Mouse (Mus musculus): ENCODE data around the gene Hspa2. TPM values are rescaled to one million over a fixed set of nuclear protein-coding genes. Genes with fewer than 3 reads are reported as not detected.
A peak's percentile ranks its signal among the peaks of the same experiment; 100 is the strongest.

The Hspa2 gene
- polyA plus RNA-seq, 1 experiment from 2014 or later: 26.2 TPM

DNA sequence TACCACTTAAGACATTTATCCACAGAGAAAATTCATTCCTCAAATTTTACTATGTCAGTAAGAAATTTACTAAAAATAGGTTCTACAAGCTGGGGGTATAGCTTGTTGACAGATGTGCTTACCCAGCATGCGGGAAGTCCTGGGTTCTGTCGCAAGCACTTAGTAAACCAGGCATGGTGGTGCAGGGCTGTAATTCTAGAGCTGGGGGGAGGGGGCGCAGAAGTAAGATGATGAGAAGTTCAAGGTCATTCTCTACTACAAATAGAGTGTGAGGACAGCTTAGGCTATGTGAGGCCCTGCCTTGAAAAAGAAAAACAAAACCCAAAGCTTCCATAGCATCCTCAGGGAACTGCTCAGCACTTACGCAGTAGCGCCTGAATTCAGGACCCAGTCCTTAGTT, 25.4 kb upstream of the Hspa2 start:
- POLR2A ChIA-PET: no interaction called here
- TF ChIP-seq CTCF (IDR thresholded peaks at IDR 0.05): no peak
- H3K27me3 ChIP-seq: no peaks in the 10 kb centered on the region
- in situ Hi-C loops (cut with MboI; ENCODE audit: low pct_unique_long_range_greater_than_20kb): no loop called here
- ATAC-seq (no peak), DNase-seq (ENCODE audit: low read depth, low spot score) (no peak)
- CTCF ChIA-PET: interaction anchor here (0.9 to 1.4 kb wide), 2 partner anchors 16 to 38 kb away, joined by 3 read pairs; no protein-coding TSS in a partner anchor

DNA sequence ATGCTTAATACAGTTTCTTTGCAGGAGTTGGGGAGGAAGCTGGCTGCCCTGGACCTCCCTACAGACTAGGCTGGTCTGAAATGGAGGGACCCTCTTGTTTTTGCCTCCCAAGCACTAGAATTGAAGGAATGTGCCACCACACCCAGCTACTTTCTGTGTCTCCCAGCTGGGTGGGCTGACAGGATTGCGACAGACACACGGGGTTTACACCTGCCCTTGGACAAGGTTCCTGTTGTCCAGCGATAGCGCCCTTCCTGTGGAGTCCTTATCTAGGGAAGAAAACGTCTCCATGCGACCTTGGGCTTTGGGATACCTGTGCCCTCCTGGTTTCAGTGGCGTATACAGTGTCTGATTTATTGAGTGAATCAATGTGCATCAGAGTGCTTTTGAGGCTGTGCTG, 23.8 kb upstream of the Hspa2 start:
- no peak for ATAC-seq
- no peak for DNase-seq (ENCODE audit: low read depth, low spot score)
- CTCF ChIA-PET: interaction anchor here (1.4 kb wide), 1 partner anchor 10 kb away, joined by 3 read pairs; no protein-coding TSS in a partner anchor
- POLR2A ChIA-PET: interaction anchor here (0.6 kb wide), 1 partner anchor 27 kb away, joined by 3 read pairs; no protein-coding TSS in a partner anchor
- no peak for TF ChIP-seq CTCF (IDR thresholded peaks at IDR 0.05)
- no peaks in the 10 kb centered on the region for H3K27me3 ChIP-seq
- in situ Hi-C loops (cut with MboI; ENCODE audit: low pct_unique_long_range_greater_than_20kb): no loop called here

DNA sequence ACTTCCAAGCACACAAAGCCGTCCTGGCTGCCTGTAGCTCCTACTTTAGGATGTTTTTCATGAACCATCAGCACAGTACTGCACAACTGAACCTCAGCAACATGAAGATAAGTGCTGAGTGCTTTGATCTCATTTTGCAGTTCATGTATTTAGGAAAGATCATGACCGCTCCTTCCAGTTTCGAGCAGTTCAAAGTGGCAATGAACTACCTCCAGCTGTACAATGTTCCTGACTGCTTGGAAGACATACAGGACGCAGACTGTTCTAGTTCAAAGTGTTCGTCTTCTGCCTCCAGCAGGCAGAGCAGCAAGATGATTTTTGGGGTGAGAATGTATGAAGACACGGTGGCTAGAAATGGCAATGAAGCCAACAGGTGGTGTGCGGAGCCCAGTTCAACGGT, 18.6 kb upstream of the Hspa2 start:
- ATAC-seq (no peak), DNase-seq (ENCODE audit: low read depth, low spot score) (no peak)
- TF ChIP-seq CTCF (IDR thresholded peaks at IDR 0.05): no peak
- H3K27me3 ChIP-seq: no peaks in the 10 kb centered on the region
- in situ Hi-C loops (cut with MboI; ENCODE audit: low pct_unique_long_range_greater_than_20kb): no loop called here
- CTCF ChIA-PET: no interaction called here
- POLR2A ChIA-PET: no interaction called here

DNA sequence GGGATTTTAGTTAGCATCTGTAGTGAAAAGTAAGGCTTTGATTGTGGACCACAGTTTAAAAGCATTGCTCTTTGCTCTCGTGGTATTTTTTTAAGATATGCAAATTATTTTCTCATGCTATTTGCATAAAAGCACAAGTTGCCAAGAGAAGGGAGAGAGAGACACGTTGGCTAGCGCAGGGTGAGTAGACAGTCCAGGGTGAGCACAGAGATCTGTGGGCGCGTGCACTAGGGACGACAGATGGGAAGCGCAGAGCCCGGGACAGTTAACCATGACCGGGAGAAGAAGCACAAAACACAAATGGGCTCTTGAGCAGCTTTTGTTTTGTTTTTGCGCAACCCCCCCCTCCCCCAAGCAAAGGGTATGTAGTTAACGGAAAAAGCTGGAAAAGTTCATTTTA, 15.2 kb upstream of the Hspa2 start:
- CTCF ChIA-PET: interaction anchor here (1.0 kb wide), 1 partner anchor 10 kb away, joined by 3 read pairs; no protein-coding TSS in a partner anchor
- no peak for ATAC-seq
- TF ChIP-seq CTCF (IDR thresholded peaks at IDR 0.05): no peak
- H3K27me3 ChIP-seq: no peaks in the 10 kb centered on the region
- DNase-seq (ENCODE audit: low read depth, low spot score): no peak
- POLR2A ChIA-PET: interaction anchor here (0.6 kb wide), 2 partner anchors 14 to 147 kb away, joined by 3 read pairs; no protein-coding TSS in a partner anchor
- in situ Hi-C loops (cut with MboI; ENCODE audit: low pct_unique_long_range_greater_than_20kb): no loop called here

DNA sequence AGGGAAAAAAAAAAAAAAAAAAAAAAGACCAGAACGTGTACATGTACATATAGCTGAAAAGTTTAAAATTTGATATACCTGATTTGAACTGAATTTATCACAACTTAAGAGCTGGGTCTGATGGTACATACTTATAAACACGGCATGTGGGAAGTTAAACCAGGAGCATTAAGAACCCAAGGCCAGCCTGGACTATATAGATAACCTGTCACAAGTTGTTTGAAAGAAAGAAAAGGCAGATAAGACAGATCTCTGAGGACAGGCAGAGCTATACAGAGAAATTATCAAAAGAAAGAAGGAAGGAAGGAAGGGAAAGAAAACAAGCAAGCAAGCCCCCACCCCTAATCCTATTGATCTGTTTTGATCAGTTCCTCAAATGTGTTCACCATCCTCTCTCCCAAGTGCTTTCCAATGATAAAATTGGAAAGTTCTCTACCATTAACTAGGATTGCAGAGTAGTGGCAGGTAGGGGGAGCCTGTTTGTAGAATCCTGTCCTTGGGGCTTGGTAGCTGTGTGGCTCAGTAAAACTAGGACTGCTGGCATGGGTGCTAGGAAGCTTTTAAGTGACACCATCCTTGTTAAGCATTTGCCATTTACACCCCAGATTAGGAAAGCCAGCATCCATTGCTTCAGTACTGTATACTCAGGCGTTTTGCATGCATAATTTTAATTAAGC, 12.2 kb upstream of the Hspa2 start:
- no peaks in the 10 kb centered on the region for H3K27me3 ChIP-seq
- POLR2A ChIA-PET: interaction anchor here (1.4 kb wide), 1 partner anchor 17 kb away, joined by 4 read pairs; no protein-coding TSS in a partner anchor
- ATAC-seq: no peak
- TF ChIP-seq CTCF (IDR thresholded peaks at IDR 0.05): peak; percentile 27
- in situ Hi-C loops (cut with MboI; ENCODE audit: low pct_unique_long_range_greater_than_20kb): no loop called here
- CTCF ChIA-PET: interaction anchor here (1.3 kb wide), 1 partner anchor 10 kb away, joined by 5 read pairs; no protein-coding TSS in a partner anchor
- DNase-seq (ENCODE audit: low read depth, low spot score): no peak

DNA sequence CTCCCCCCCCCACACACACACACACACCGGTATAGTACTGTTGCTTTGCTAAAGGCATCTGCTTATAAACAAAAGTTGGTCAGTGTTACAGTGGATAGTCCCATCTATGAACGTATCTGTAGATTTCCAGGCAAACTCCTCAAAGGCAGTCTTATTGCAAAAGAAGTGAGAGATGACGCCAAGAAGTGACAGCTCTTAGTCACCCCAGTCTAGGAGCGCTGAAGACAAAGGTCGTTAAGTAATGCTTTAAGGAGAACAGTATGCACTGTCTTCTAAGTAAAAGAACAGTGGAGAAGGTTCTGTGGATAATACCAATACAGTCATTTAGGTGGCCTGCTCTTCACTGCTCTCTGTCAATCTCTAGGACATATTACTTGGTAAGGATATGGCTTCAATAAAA, 11.0 kb upstream of the Hspa2 start:
- DNase-seq (ENCODE audit: low read depth, low spot score) (no peak), ATAC-seq (no peak)
- ChIA-PET CTCF (no interaction called here), POLR2A (interaction anchor here (1.4 kb wide), 1 partner anchor 18 kb away, joined by 4 read pairs; no protein-coding TSS in a partner anchor)
- H3K27me3 ChIP-seq: no peaks in the 10 kb centered on the region
- in situ Hi-C loops (cut with MboI; ENCODE audit: low pct_unique_long_range_greater_than_20kb): no loop called here
- no peak for TF ChIP-seq CTCF (IDR thresholded peaks at IDR 0.05)

DNA sequence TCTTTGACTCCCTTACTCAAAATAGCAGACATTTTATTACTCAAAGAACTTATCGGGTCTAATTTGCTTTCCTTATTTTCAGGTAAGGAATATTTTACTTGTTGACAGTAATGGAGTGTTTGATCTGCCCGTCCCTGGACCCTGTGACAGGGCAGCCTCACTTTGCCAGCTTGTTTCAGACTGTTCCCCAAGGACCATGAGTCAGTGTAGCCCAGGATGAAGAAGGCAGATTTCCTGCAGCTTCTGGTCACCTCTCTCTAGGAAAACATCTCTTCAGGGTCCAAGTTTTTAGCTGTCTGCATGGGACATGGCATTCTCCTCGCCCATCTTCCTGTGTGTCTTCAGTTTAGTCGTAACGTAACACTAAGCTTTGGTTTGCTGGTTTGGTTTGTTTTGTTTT, 6.7 kb upstream of the Hspa2 start:
- CTCF ChIA-PET: no interaction called here
- no peak for DNase-seq (ENCODE audit: low read depth, low spot score)
- no peaks in the 10 kb centered on the region for H3K27me3 ChIP-seq
- ATAC-seq: no peak
- POLR2A ChIA-PET: interaction anchor here (0.6 kb wide), 1 partner anchor 45 kb away, joined by 3 read pairs; no protein-coding TSS in a partner anchor
- in situ Hi-C loops (cut with MboI; ENCODE audit: low pct_unique_long_range_greater_than_20kb): no loop called here
- no peak for TF ChIP-seq CTCF (IDR thresholded peaks at IDR 0.05)

DNA sequence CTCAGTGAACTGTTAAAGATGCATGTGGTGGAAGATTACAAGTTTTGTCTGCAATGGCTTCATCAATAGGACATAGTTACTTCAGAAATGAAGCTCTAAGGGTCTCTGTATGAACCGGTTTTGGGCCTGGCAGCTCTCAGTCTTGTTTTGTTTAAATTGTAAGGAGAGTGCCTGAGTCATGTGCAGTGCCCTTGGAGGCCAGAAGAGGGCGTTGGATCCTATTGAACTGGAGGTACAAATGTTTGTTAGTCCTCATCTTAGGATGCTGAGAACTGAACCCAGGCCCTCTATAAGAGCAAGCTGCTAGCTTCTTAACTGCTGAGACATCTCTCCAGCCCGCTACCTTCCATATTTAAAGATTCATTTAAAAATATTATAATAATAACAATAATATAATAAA, 2.3 kb upstream of the Hspa2 start:
- DNase-seq (ENCODE audit: low read depth, low spot score) (no peak), ATAC-seq (no peak)
- in situ Hi-C loops (cut with MboI; ENCODE audit: low pct_unique_long_range_greater_than_20kb): no loop called here
- ChIA-PET CTCF (interaction anchor here (1.3 kb wide), 1 partner anchor 70 kb away, joined by 3 read pairs; no protein-coding TSS in a partner anchor), POLR2A (interaction anchor here (1.1 kb wide), 1 partner anchor 29 kb away, joined by 3 read pairs; no protein-coding TSS in a partner anchor)
- no peaks in the 10 kb centered on the region for H3K27me3 ChIP-seq
- no peak for TF ChIP-seq CTCF (IDR thresholded peaks at IDR 0.05)

DNA sequence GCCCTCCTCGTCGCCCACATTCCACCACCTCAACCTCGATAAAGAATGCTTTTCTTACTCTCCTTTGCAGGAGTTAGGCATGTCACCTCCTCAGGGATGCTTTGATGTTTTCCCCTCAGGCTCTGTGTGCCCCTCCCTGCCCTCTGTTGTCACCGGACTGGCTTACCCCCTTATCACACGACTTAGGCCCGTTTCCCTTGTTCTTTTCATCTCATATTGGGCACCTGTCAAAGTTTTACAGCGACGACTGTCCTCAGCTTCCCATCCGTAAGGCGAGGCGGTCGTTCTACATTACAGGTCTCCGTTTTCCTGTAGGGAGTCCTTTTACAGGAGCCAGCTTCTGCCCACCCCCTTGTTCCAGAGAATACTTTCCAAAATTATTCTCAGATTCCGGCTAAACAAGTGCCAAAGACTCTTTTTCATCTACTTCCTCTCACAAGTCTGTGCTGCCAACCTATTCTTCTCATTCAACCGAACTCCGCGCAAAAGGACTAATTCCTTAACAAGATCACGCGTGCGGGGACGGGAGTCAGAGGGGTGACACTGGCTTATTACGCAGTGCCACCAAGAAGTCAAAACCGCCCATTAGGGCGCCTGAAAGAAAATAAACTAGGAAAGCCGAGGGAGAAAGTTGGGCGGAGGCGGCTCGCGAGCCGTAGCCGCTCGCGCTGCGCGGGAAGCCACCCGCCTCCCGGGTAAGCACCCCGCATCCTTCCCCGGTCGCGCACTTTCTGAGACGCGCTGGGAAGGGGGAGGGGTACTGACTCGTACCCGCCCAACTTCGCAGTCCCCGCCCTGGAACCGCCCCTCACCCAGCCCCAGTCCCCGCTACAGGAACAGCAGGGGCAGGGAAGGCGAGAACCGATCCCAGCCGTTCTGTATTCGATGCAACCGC, 738 bp upstream of the Hspa2 start:
- H3K27me3 ChIP-seq: no peaks in the 10 kb centered on the region
- POLR2A ChIA-PET: interaction anchor here (0.7 to 1.3 kb wide), 2 partner anchors 32 to 91 kb away, joined by 3 to 6 read pairs; partner anchors contain the start of gene Zbtb1
- in situ Hi-C loops (cut with MboI; ENCODE audit: low pct_unique_long_range_greater_than_20kb): no loop called here
- ATAC-seq (peak; percentile 51), DNase-seq (ENCODE audit: low read depth, low spot score) (no peak)
- no peak for TF ChIP-seq CTCF (IDR thresholded peaks at IDR 0.05)
- CTCF ChIA-PET: no interaction called here

DNA sequence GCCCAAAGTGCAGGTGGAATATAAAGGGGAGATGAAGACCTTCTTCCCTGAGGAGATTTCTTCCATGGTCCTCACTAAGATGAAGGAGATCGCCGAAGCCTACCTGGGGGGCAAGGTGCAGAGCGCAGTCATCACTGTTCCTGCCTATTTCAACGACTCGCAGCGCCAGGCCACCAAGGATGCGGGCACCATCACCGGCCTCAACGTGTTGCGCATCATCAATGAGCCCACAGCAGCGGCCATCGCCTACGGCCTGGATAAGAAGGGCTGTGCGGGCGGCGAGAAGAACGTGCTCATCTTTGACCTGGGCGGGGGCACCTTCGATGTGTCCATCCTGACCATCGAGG, 833 bp downstream of the Hspa2 start:
- no peaks in the 10 kb centered on the region for H3K27me3 ChIP-seq
- ATAC-seq: no peak
- in situ Hi-C loops (cut with MboI; ENCODE audit: low pct_unique_long_range_greater_than_20kb): loop anchor here (5.0 kb wide), 1 partner anchor 42 kb away; no protein-coding TSS in a partner anchor
- DNase-seq (ENCODE audit: low read depth, low spot score): no peak
- CTCF ChIA-PET: no interaction called here
- POLR2A ChIA-PET: interaction anchor here (0.8 kb wide), 1 partner anchor 62 kb away, joined by 3 read pairs; no protein-coding TSS in a partner anchor
- no peak for TF ChIP-seq CTCF (IDR thresholded peaks at IDR 0.05)
